Mouse (Mus musculus) B cell, adult 62 days (primary cell): Measurements from ENCODE around the gene Cabp5. TPM values are rescaled to one million over a fixed set of nuclear protein-coding genes. Genes with fewer than 3 reads are reported as not detected.

Experiments used
- total RNA-seq: library from RNA; stranded (reverse); gene quantifications from 4 replicates; pipeline ENCODE4 v1.2.4, GENCODE M21; 2023

The Cabp5 gene
- not detected in 4 replicates for total RNA-seq

GRCm38 (mm10) chr7:13397832-13398231 is at the start of gene Cabp5:
Gene Cabp5, plus strand, starts transcription at chr7:13398132.

GRCm38 (mm10) chr7:13450541-13450940 is 52.6 kb downstream of the Cabp5 start, which contains the start of gene Bsph1:
Gene Bsph1, plus strand, starts transcription at chr7:13450841.

Other genes starting within 250 kb of the Cabp5 start
- gene Vmn1r88, start 238.6 kb upstream of the Cabp5 start, total RNA-seq = 0.17 to 0.28 TPM (median 0.21 TPM) in 3 of 4 replicates, not detected in the other
- not detected in 4 replicates for gene Vmn1r89, start 185.1 kb upstream of the Cabp5 start, total RNA-seq
- 27.4 to 31.7 TPM (median 31.1 TPM) in 4 replicates for gene Lig1, start 120.8 kb upstream of the Cabp5 start, total RNA-seq
- 5.3 to 7.2 TPM (median 5.9 TPM) in 4 replicates for gene Zswim9, start 119.4 kb upstream of the Cabp5 start, total RNA-seq
- 0.23 to 0.69 TPM (median 0.41 TPM) in 3 of 4 replicates, not detected in the other for gene Pla2g4c, start 73.5 kb upstream of the Cabp5 start, total RNA-seq
- gene Bsph1, start 52.7 kb downstream of the Cabp5 start, total RNA-seq = not detected in 4 replicates
- gene Bsph2, start 172.9 kb downstream of the Cabp5 start, total RNA-seq = not detected in 4 replicates
- not detected in 4 replicates for gene Sult2a5, start 225.8 kb downstream of the Cabp5 start, total RNA-seq